Mouse (Mus musculus) adipocyte (in vitro differentiated cells): ENCODE results near the gene Tctex1d1.

Experiments
- DNase-seq: peaks from one replicate; pipeline ENCODE4 v3.0.0-alpha.2; 2016; ENCODE audit warnings: low spot score

Tctex1d1 gene

GRCm38 (mm10) chr4:102988526-102988925 is 10.1 kb downstream of the Tctex1d1 start:
- DNase-seq = no peak

- no peak for DNase-seq
Observed at GRCm38 (mm10) chr4:102989391-102989790, 11.0 kb downstream of the Tctex1d1 start.

GRCm38 (mm10) chr4:102990016-102990415 is 11.6 kb downstream of the Tctex1d1 start:
- no peak for DNase-seq

DNA sequence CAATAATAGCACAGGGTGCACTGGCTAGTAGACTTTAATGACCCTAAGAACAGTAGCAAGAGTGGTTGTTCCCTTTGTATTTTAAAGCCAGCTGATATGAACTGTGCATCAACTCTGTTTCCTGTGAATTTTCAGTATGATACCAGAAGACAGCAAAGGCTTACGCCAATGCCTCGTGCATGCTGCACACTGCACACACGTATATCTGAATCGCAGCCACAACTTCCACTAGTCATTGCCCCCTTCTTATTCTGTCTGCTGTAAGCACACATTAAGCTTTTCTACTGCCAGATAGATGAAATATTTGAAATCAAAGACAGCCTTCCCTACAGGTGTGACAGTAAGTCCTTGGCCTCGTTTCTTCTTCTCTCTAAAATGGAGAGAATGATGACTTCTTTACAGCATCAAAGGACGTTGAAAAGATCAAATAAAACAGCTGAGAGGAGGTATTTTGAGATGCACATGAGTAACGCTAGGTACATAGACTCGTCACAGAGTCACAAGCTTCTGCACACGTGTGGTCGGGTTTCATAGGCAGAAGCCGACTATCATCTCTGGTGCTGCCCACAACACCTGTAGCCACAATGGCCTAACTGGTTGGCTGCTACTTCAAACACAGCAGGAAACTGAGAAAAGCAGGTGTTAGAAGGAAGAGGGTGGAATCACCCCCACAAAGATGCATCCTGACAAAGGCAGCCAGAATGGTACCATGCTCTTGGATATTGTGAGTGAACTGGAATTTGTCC is 12.4 kb downstream of the Tctex1d1 start:
- DNase-seq = no peak

DNA sequence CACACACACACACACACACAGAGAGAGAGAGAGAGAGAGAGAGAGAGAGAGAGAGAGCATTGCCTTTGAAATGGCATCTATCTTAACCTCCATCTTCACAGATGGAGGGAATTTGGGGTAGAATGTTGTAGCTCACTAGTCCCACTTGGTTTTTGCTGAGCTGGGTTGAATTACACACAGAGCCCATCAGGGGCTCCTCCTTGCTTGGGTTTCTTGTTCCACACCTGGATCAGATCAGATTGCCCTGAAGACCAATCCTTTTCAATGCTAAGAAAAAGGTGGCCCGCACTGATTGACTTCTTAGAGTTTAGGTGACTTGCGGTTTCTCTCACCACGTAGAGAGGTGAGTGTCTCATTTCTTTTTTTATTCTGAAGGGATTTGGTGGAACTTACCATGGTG is 13.3 kb downstream of the Tctex1d1 start:
- DNase-seq = no peak

- DNase-seq = no peak
Observed at GRCm38 (mm10) chr4:103004681-103005080, 26.3 kb downstream of the Tctex1d1 start.

DNA sequence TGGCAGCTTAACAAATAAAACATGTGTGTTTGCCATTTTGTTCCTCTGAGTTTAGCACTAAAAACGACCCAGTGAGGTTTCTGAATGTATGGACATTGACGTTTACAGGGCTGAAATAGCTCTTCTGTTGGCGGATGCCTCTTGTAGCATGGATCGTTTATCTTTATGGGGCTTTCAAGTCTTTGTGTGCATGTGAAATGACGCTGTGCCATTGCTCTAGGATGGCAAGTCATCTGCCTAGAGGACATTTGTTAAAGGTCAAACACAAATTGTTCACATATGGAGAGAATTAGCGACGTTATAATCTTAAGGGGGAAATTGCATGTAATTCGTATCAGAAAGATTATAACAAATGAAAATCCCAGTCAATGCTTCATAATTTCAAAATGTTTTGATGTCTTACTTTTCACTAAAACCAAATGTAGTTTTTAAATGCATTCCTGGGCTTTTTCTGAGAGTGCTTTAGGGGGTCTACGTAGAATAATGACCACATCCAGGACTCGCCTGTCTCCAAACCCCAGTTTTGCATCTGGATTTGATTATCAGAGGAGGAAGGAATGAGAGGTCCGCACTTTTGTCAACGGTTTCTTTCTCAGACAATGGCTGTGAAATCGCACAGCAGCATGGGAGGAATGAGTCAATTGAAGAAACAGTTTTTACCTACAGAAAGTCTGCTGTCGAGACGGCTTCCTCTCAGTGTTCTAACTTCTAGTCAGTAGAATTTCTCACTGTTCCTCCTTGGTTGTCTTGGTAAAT is 27.0 kb downstream of the Tctex1d1 start:
- DNase-seq = peak; percentile 4

DNA sequence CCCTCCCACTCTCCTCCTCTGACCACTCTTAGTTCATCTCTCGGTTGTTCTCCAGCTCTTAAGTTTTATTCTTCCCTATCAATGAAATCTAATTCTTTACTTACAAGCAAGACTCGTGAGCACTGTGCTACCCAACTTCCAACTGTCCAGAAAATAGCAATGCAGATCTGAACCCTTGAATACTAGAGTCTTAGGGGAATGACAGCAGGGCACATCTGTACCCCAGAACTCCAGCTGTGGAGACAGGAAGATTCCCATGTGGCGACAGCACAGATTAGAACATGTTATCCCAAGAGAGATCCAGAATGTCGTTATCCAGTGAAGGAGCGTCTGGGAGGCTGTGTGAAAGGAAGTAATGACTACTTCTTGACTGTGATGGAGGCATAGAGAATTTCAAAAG is 27.9 kb downstream of the Tctex1d1 start:
- DNase-seq = no peak

- DNase-seq = peak; percentile 3
Observed at GRCm38 (mm10) chr4:103006943-103007418, 28.6 kb downstream of the Tctex1d1 start.

DNA sequence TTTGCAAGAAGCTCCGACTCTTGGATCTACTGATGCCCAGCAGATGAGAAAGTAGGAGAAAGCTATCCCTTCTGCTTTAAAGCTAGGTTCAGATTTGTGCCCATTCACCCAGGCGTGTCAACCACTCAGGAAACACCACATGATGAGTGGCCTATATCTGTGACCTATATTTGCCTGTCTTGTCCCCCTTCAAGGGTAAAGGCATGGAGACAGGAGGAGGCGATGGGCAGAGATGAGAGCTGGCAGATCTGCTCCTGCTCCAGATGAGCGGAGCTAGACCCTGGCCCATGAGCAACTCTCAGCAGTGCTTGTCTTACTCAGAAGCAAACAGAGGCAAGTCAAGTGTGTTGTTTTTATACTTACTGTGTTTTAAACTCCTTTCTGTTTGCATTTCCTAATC is 32.3 kb downstream of the Tctex1d1 start:
- no peak for DNase-seq

- no peak for DNase-seq
Observed at GRCm38 (mm10) chr4:103011823-103012222, 33.4 kb downstream of the Tctex1d1 start.

GRCm38 (mm10) chr4:103013490-103013889 is 35.1 kb downstream of the Tctex1d1 start:
- DNase-seq = peak; percentile 4

DNA sequence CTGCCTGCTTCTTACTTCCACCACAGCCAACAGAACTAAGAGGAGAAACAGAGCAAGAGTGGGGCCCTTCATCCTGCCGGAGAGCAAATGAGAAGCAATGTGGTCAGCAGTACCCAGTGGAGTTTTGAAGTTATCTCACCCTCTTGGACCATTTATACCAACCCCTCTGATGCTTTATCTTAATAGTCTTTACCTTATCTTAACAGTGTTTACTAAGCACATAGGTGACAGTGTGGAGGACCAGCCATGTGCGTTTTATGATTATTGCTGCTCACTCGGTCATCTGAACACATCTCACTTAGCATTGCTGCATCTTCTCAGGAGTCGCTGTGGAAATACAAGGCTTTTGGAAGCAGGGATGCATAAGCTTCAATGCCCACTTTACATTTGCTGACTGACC is 48.2 kb downstream of the Tctex1d1 start, which contains the start of gene Insl5:
TSS of gene Insl5 (minus strand) at position 222 of the 400 bp plus-strand sequence.
- DNase-seq = no peak

DNA sequence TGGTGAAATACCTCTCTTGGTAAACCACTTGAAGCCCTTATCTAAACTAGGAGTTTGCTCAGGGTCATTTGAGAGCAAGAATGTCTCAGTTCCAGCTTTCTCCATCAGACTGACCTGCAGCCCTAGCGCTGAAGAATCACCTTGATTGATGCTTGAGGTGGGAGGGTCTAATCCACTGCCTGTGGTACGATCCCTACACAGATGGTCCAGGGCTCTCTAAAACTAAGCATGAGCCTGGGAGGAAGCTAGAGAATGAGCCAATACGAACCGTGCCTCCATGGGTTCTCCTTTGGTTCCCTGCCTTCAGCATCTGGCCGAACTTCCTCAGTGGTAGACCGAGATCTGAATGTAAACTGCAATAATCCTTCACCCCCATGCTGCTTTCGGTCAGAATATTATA is 49.3 kb downstream of the Tctex1d1 start:
- DNase-seq = no peak

DNA sequence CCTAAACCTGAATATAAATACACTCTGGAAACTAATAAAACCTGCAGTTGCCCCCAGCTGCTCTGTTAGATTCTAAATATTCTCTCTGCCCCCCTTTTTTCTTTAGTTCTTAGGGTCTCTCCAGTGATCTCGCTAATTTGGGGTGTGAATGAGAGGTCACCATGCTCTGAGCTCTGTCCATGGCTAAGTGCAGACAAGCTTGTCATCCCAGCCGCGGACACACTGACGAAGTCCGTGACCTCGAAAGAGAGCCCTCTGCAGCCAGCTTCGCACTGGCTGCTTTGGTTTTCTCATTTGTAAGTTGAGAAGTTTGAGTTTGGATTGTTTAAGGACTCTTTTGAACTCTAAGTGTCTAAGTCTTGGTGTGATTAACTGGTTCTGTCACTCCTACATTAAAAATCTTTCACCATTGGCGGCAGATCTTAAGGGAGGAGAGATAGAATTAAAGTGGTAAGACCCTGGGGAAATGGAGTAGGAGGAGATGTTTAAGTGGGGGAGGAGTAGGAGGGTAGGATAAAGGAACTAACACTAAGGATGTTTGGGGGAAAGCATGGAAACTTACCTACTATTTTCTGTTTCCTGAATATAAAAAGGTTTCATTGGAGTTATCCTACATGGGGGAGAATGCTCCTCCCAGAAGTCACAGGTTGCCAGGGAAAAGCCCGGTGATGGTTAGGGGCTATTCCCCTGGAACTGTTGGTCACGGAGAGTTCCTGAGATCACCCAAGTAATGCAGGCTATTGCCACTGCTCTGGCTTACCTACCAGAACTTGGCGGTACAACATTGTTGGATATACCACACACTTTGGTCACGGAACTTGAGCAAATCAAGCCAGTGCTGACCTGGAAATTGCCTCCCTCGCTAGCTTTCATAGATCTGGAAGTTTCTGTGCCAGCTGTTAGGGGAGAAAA is 50.0 kb downstream of the Tctex1d1 start:
- DNase-seq = no peak

- DNase-seq = no peak
Observed at GRCm38 (mm10) chr4:103039103-103039837, 60.9 kb downstream of the Tctex1d1 start.

DNA sequence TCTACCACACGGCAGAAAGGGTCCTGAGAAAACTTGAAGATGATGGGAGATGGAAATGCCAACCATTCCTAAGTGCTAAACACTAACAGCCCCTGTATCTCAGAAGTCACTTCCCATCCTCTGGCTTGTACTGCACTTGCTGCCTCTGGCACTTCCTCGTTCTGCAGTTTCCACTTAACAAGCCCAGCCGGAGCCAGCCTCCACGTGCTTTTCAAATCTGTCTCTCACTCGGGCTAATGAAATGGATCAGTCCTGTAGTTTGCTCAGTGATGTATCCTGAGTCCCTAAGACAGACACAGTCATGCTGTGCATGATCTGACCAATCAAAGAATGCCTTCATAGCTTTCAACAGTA is 61.4 kb downstream of the Tctex1d1 start:
- DNase-seq = no peak

DNA sequence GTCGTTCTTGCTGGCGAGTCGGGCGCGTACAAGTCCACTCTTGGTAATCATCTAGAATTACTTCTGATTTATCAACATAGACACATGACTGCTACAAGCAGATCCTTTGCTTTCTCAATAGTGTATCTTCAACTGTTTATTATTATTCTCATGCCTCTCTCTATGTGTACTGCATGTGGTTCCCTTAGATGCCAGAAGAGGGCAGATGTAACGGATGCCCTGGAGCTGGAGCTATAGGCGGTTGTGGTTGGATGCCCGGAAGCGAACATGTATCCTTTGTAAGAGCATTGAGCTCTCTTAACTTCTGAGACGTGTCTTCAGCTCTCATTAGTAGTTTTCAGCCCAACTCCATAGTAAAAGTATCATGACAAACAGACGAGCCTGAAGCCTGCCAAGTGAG is 64.6 kb downstream of the Tctex1d1 start:
- DNase-seq = no peak

- DNase-seq = no peak
Observed at GRCm38 (mm10) chr4:103048046-103048445, 69.6 kb downstream of the Tctex1d1 start.
